Mouse (Mus musculus) CD4-positive, CD25-positive, alpha-beta regulatory T cell, adult 2 months (primary cell): Measurements from ENCODE around the gene Ccl12.

Experiments
- DNase-seq: peaks from one replicate; pipeline ENCODE4 v3.0.0-alpha.2; 2012; ENCODE audit warnings: low read depth, low spot score

The Ccl12 gene

DNA sequence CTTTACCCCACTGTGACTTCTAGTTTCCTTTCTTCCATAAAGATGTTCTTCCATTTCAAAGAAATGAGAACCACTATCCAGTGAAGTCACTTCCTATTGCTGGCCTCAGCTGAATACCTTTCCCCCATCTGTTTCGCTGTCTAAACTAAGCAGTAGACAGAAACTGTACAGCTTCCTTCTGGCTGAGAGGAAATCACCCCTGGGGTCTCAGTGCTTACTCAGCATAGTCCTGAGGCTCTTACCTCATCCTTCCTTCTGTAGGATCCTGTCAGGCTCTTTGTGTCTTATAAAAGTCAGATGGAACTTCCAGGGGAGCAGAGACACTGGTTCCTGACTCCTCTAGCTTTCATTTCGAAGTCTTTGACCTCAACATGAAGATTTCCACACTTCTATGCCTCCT, at the start of gene Ccl12:
Ccl12 (plus strand) TSS at position 317 of the 400 bp plus-strand sequence.
- DNase-seq, result no peak

DNA sequence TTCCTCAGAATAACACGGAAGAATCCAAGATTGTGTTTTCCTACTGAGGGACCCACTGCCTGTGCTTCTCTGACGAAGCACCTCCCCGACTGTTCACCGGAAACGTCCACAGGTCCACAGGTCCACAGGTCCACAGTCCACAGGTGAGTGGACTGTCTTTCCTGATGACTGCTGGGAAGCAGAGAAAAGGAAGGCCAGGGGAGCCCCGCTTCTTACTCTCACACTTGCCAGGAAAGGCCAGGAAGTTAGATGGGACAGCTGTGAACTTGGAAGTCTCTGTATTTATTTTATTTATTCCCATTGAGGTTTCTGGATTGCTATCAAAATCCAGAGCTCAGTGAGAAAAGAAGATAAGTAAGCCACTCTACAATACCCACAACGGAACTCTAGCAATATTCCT, 47.8 kb upstream of the Ccl12 start:
- no peak for DNase-seq

DNA sequence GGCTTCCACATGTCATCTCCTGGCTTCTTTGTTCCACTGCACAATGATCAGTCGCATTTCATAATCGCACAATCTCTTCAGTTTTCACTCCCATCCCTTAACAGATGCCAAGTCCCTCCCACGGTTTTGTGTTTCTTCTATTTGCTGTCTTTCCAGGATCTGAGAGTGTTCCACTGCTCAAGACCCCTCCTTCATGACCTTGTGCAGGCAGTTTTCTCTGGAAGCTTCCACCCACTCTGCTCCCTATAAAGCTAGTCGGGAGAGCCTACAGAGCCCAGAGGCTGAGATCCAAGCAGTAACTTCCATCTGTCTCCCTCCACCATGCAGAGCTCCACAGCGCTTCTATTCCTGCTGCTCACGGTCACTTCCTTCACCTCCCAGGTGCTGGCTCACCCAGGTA, 44.0 kb upstream of the Ccl12 start, which contains the start of gene Ccl11:
Ccl11 (plus strand) TSS at position 178 of the 400 bp plus-strand sequence.
- no peak for DNase-seq

DNA sequence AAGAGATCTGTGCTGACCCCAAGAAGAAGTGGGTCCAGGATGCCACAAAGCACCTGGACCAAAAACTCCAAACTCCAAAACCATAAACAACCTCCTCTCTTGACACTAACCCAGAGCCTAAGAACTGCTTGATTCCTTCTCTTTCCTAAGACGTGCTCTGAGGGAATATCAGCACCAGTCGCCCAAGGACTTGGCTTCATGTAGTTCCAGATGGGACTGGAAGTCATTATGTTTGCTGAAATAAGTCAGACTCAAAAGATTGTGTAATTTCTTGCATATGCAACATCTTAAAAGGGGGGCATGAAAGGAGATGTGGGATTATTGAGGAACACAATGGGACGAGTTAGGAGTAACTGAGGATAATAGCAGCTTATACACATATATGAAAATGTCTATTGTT, 39.4 kb upstream of the Ccl12 start:
- no peak for DNase-seq

DNA sequence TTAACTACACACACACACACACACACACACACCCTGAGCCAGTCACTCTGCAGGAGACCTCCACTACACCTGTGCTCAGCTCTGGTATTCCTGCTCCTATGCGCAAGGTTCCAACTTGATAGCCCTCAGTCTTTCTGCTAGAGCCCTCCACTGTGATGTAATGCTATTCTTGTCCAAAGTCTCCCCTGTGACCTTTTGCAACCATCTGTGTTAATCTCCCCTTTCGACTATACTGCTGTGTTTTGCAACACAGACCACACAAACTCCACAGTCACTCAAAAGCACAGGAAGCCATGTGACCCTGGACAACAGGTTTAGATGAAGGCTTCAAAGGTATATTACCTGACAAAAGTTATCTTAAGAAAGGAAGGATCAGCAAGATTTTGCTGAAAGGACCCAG, 38.2 kb upstream of the Ccl12 start:
- DNase-seq, result no peak

DNA sequence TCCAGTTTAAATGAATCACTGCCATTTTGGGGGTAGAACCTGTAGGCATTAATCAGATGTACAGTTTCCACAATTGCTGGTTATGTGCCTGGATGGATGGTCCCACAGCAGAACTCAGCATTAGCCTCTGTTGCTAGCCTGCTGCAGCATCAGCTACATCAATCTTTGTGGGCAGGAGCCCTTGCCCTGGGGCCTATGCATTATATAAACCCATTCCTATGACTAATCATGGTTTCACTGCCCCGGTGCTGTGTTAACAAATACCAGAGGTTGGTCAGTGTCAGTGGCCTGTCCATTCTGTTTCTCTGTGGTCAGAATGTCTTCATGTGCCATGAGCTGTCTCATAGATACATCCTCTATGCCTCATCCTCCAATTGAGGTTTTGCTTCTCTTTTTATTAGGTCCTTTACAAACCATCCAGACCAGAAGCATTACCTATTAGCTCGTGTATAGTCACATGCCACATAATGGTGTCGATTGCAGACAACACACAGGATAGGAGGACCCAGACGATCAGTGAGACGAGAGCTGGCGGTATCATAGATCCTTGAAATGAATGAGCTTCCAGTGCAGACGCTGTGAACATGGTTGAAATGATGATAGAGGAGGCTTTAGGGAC, 34.6 kb upstream of the Ccl12 start:
- DNase-seq, result no peak

DNA sequence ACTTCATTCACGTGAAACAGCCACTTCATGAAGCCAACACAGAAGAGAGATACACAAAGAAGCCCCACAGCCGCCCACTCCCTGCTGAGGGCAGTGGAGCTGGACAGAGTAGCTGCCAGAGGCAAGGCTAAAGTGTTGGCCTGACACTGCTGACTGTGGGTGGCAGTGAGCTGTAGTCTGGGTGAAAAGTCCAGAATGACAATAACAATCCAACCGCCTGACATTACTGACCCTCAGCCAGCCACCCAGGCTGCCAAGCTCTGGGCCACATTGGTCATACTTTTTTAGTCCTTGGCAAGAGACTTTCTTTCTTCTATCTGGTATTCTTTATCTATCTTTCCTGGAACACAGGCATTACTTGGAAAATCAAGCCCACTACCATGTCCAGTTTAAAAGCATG, 30.6 kb upstream of the Ccl12 start:
- DNase-seq, result no peak

DNA sequence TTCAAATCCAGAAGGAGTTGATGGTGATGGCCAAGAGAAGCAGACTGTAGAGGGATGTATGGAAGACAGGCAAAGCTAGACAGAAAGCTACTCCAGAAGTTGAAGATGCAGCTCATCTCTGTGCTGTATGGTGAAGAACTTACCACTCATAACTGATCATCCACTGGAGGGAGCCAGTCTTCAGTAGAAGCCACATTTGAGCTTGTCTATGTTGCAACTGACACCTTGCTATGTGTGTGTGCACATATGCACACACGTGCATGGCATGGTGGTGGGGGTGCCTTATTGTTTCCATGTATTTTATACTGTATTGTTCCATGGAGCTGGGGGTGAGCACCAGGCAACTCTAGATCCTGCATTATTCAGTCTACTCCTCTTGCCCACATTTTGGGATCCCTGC, 29.3 kb upstream of the Ccl12 start:
- DNase-seq, result no peak

DNA sequence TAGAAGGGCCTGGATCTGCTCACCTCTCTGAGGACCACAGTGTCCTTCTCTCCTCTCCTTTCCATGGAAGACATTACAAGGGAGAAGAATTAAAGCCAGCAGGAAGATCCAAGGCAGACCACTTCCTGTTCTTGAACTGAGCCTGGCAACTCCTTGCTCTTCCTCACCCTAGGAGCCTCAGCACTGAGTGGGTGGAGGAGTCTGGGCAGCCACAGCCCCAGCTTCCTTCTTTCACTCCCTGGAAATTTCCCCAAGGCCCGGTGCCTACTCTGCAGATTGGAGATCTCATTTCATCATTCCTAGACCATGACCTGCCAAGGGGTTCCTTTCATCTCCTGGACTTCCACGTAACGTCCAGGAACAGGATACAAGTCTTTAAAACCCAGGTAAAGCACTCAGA, 28.7 kb upstream of the Ccl12 start:
- DNase-seq, result no peak

DNA sequence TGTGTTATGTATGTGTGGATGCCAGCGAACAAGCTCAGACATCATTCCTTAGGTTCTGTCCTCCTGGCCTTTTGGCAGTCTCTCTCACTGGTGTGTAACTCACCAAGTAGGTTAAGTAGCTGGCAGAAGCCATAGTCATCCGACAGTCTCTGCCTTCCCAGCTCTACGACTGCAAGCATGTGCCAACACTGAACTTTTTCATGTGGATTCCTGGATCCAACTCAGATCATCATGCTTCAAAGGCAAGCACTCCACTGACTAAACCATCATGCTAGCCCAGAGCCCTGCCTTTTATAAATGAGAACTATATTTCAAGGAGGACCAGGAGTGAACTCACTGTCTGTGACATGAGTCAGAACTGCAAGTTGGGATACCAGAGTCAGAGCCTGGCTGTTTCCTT, 28.0 kb upstream of the Ccl12 start:
- no peak for DNase-seq

DNA sequence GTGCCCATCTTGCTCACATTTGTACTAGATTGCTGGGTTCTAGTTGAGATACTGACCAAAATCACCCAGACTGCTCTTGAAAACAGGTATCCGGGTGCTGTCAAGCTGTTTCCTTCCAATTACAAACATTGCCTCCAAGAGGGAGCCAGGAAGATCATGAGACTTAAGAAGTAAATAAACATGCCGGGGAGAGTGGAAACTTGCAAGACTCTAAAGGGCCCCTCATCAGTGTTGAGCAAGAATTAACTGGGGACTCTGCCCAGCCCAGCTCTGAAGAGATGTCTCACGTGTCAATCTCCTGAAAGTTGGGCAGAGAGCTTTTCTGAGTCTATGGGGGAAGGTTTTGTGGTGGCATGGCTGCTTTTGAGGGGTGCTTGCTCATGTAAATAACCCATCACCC, 24.6 kb upstream of the Ccl12 start:
- no peak for DNase-seq

DNA sequence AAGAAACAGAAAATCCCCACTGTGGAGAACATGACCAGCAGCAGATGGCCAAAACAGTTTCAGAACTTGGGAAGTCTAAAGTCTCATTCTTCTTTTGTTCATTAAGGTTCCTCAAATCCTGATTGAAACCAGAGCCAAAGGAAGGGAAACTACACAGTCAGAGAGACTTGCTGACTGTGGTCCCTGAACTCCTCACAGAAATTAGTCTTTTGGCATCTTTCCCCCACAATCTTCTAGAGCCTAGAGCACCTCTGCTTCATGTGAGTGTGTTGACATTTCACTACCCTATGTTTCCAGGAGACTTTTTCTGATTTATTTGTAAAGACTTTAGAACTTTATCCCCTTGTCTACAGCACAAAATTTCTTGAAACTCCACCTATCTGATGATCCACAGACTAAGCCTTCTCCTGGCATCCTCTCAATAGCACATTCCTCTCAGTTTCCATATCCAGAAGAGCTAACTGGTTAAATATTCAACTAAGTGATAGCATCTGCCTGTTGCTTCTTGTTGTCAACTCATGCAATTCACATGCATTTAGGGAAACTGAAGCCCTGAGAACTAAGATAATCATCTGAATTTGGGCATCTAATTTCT, 23.4 kb upstream of the Ccl12 start:
- DNase-seq, result no peak

DNA sequence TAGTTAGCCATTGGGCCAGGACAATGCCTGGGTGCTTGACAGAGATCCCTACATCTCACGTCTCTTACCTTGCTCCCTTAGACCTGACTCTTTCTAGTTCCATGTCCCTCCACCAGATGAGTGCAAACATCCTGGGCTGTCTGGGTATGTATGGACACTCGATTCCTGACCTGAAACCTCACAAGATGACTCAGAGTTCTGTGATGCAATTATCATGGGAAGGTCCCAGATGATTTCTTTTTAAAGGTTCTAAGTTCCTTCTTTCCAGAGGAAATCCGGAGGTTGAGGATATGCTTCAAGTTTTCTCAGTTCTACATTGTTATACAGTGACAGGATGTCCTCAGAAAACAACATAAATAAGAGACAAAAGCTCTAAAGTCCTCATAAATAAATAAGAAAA, 20.8 kb upstream of the Ccl12 start:
- no peak for DNase-seq

DNA sequence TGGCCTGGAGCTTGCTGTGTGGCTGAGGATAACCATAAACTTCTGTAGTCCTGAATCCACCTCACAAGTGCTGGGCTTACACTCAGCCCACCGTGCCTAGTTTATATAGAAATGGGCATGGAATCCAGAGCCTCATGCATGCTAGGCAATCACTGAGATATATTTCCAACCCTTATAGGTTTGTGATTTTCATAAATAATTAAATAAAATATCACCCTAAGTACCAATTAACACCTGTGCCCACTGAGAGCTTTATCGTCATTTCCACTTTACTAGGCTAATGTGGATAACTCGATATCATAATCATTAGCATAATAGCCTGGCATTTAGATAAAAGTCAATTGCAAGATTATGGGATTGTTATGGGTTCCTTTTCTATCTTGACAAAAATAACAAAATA, 17.3 kb upstream of the Ccl12 start:
- DNase-seq, result no peak

DNA sequence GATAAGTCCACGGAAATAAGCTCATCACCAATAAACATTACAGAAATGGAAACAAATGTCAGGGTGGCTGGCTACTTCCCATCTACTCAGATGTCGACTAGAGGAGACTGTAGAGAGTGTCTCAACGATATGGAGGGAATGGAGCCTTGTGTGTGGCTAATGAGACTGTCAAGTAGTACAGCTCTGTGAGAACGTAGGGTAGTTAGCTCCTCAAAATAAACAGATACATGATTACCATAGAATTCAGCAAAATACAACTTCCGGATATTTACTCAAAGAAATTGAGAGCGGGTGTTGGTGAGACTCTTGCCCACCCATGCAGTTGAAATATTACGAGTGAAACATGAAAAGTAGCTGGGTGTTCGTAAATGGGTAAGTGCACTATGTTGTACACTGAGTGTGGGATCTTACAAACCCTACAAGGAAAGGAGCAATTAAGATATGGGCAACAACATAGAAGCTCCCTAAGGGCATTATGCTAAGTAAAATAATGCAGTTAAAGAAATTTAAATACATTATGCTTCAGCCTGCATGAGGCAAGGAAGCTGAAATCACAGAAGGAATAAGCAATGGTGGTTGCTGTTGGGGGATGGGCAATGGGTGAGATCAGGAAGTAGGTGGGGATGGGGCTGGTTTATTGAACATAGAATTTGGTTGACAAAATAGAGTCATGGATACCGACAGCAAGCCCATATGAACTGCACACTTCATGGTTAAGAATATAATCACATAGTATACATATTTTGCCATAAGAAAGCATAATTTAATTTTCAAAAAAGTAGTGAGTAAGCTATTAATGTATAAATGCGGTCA, 1.9 kb upstream of the Ccl12 start:
- DNase-seq, result no peak

DNA sequence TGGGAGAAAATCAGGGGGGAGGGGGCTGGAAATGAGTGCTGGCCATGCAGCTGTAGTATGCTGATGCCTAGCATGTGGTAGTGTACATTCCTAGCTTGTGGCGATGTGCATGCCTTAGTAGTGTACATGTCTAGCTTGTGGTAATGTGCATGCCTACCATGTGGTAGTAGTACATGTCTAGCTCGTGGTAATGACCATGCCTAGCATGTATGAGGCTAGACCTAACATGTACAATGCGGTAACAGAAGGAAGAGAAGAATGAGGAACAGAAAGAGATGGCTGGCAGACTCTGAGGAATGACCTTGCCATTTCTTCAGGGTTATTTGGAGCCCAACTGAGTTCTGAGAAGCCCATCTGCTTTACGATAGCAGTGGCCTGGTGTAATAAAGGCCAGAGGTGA, 558 bp upstream of the Ccl12 start:
- DNase-seq, result no peak

DNA sequence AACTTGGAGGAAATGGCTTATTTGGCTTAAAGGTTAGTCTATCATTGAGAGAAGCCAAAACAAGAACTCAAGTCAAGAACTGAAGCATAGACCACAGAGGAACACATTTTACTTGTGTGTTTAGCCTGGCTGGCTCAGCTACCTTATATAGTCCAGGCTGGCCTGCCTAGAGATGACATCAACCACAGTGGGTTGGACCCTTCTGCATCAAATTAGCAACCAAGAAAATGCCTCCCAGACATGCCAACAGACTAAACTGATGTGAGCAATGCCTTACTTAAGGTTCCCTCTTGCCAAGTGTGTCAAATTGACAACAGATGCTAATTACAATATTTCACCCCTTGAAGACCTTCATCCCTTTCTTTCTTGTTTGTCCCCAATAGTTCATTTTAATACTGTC, 8.0 kb downstream of the Ccl12 start:
- no peak for DNase-seq

DNA sequence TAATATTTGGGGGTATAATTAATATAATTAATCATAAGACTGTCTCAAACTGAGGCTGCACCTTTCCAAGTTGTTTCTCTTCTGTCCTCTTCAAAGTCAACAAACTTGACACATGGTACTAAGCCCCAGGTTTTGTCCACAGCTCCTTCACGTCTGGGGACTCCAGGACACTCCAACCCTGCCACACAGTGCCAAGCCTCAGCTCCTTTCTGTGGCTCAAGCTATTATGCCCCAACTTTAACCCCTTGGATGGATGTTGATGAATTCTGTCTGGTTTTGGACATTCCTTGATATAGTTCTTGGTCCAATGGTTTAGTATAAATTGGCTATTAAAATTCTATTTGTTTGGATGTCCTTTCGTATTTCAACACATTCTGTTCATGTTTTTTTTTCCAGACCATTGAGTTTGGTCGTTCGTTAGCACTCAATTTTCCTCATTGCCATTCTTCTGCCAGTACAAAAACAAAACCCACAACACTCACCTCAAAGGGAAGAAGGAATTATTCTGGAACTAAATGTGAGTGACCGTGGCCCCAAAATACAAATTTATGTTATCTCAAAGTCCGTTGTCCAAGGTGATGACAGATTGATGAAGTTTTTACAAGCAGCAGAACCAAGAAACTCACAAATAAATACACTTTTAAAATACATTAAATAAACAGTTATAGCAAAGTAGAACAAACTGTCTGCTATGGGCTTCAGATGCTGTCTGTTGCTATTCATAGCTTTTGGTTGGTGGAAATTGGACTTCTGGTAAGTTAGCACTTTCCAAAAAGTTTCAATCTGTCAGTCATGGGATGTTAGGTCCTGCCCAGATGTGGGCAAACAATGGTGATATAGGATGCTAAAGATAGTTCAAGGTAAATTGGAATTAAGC, 9.0 kb downstream of the Ccl12 start:
- DNase-seq, result no peak

DNA sequence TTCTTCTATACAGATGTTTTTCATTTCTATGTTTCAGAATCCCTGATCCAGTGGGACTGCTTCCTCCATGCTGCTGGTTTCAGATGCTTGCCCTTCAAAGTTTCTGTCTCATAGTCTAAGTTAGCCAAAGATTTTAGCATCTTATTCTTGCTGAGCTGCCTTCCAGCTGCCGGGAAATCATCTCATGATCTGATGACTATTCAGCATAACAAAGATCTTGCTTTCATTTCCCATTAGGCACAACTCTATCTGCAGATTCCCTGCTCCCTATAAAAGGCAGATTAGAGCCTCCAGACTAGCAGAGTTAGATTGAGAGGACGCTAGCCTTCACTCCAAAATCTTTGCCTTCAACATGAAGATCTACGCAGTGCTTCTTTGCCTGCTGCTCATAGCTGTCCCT, 13.2 kb downstream of the Ccl12 start, which contains the start of gene Ccl8:
Ccl8 (plus strand) TSS at position 301 of the 400 bp plus-strand sequence.
- DNase-seq, result no peak

DNA sequence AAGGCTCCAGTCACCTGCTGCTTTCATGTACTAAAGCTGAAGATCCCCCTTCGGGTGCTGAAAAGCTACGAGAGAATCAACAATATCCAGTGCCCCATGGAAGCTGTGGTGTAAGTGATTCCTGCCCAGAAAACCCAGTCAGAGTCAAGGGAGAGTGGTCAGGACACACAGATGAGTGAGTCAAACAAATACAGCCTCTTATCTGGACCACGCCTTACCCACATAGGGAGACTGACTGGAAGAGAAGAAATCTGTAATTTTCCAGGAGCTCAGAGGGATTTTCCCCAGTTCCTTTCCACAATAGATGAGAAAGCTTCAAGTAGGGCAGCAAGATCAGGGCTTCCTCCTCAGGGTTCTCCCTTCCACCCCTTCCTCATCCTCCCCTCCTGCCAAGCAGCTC, 14.4 kb downstream of the Ccl12 start:
- no peak for DNase-seq

DNA sequence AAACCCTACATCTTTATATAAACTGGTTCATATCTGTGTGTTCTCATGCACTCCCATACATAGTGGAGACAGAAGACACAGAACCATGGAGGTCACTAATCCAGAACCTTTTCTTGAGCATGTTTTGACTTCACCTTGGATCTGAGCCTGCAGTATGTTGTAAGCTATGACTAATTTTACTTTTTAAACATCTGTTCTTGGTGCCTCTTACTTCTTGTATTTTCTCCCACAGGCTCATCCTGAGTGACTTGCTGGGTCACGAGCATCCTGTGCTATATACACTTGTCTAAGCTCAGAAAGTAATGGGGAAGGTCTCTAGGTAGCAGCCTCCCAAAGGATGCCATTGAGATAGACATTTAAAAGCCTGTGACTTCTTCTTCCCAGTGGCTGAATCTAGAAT, 31.3 kb downstream of the Ccl12 start:
- DNase-seq, result no peak

DNA sequence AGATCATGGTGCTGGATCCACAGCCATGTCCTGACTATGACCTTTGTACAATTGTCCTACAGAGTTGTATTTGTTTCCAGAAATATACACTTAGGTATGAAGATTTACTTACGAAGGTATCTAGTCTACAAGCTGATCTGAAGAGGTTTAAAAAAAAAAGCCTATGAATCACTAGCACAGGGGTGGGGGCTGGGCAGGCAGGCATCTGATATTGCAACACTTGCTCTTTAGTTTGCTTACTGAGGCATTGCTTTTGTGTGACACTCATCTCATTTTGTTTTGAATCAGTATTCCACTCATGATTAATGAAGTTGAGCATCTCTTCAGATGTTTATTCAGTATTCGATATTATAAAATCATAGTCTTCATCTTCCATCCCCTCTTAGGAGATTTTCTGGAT, 34.6 kb downstream of the Ccl12 start:
- DNase-seq, result no peak
